Comparison of ENCODE assay signal across 9 mouse cellular contexts in genomic region chr4:33923761-33924233, GRCm38 (mm10). TPM values are rescaled to one million over a fixed set of nuclear protein-coding genes. Genes with fewer than 3 reads are reported as not detected.
DNase-seq lines count a peak whose midpoint lies in the region; ATAC-seq and TF ChIP-seq lines count a peak whose summit lies in the region.
"Had no signal": no experiment of that assay in that cellular context is flagged by ENCODE, and none has a peak within 500 bp of the region (broad histone marks: within the 10 kb centered on the region; RNA-seq: fewer than 3 reads in every experiment).

No protein-coding gene starts in this region.

- H3K9ac ChIP-seq in heart, adult 2 months (ENCODE audit: low read depth, low read length) = no peak overlapping the region
- H3K9ac ChIP-seq in hindbrain, embryonic 13.5 days = peak overlapping the region; percentile 94
- H3K9ac ChIP-seq in liver, embryonic 14.5 days (replicated peaks) = no peak overlapping the region

- H3K27ac ChIP-seq in heart, adult 2 months = no peak overlapping the region
- no peak overlapping the region for H3K27ac ChIP-seq in testis, adult 2 months (ENCODE audit: control insufficient read depth, insufficient read depth, low read depth, low read length)
- peak overlapping the region; percentile 98 for H3K27ac ChIP-seq in hindbrain, embryonic 13.5 days
- H3K27ac ChIP-seq in liver, embryonic 14.5 days = no peak overlapping the region

- no peaks in the 10 kb centered on the region for H3K36me3 ChIP-seq in heart, adult 2 months (ENCODE audit: control insufficient read depth, insufficient read depth, low read length)
- H3K36me3 ChIP-seq in testis, adult 2 months (ENCODE audit: control insufficient read depth, insufficient read depth, low read length) = no peaks in the 10 kb centered on the region
- no peaks in the 10 kb centered on the region for H3K36me3 ChIP-seq in hindbrain, embryonic 13.5 days
- H3K36me3 ChIP-seq in liver, embryonic 14.5 days (replicated peaks; ENCODE audit: control insufficient read depth, insufficient read depth, low read depth) = no peaks in the 10 kb centered on the region

- 1% methylated on average over 53 of the region's 55 CpGs for WGBS in heart, adult 2 months
- WGBS in hindbrain, embryonic 13.5 days = under 1% methylated on average over 49 of the region's 55 CpGs
- under 1% methylated on average over 31 of the region's 55 CpGs for WGBS in liver, embryonic 14.5 days (ENCODE audit: insufficient replicate concordance)

- H3K27me3 ChIP-seq in heart, adult 2 months (ENCODE audit: control insufficient read depth, insufficient read depth, low read length) = peaks cover 19% of the 10 kb centered on the region
- no peaks in the 10 kb centered on the region for H3K27me3 ChIP-seq in testis, adult 2 months (ENCODE audit: control insufficient read depth, insufficient read depth, low read length)
- peaks cover 24% of the 10 kb centered on the region for H3K27me3 ChIP-seq in hindbrain, embryonic 13.5 days
- H3K27me3 ChIP-seq in liver, embryonic 14.5 days (ENCODE audit: control insufficient read depth, insufficient read depth, low read length) = peaks cover 38% of the 10 kb centered on the region

- no peaks in the 10 kb centered on the region for H3K9me3 ChIP-seq in hindbrain, embryonic 13.5 days
- H3K9me3 ChIP-seq in liver, embryonic 14.5 days (ENCODE audit: control insufficient read depth, low read length) = no peaks in the 10 kb centered on the region

- H3K4me1 ChIP-seq in heart, adult 2 months (ENCODE audit: control insufficient read depth, insufficient read depth, low read length) = no peaks in the 10 kb centered on the region
- H3K4me1 ChIP-seq in testis, adult 2 months (ENCODE audit: control insufficient read depth, insufficient read depth, low read length) = peaks cover 12% of the 10 kb centered on the region
- peaks cover 18% of the 10 kb centered on the region for H3K4me1 ChIP-seq in hindbrain, embryonic 13.5 days (replicated peaks)
- no peaks in the 10 kb centered on the region for H3K4me1 ChIP-seq in liver, embryonic 14.5 days (replicated peaks; ENCODE audit: control insufficient read depth in 2 of 2, insufficient read depth in 2 of 2, low read length in 1 of 2)

- H3K4me2 ChIP-seq in hindbrain, embryonic 13.5 days = peak overlapping the region; percentile 84
- peak overlapping the region; percentile 57 for H3K4me2 ChIP-seq in liver, embryonic 14.5 days (ENCODE audit: low read depth)

- peak; percentile 71 for ATAC-seq in hindbrain, embryonic 13.5 days (ENCODE audit: low FRiP score)
- no peak for ATAC-seq in liver, embryonic 14.5 days (ENCODE audit: insufficient read depth)

- DNase-seq in heart, adult 2 months = no peak
- no peak for DNase-seq in heart, postnatal 36 days
- no peak for DNase-seq in testis, postnatal 14 days (ENCODE audit: low spot score)
- no peak for DNase-seq in liver, embryonic 14.5 days (ENCODE audit: low read depth in 3 of 3, low spot score in 3 of 3)
- peak; percentile 70 for DNase-seq in right cerebral cortex, postnatal 4 days
- DNase-seq in T-cell, adult 2 months (ENCODE audit: low spot score) = no peak

- TF ChIP-seq POLR2A in heart, adult 2 months (IDR thresholded peaks at IDR 0.05; ENCODE audit: insufficient read depth, low read depth, low read length) = no peak
- TF ChIP-seq POLR2A in testis, adult 2 months (IDR thresholded peaks at IDR 0.05; ENCODE audit: control insufficient read depth, low read depth, low read length) = no peak

- TF ChIP-seq EP300 in heart, adult 2 months (IDR thresholded peaks at IDR 0.05; ENCODE audit: insufficient read depth, low read depth, low read length) = no peak
- TF ChIP-seq EP300 in liver, embryonic 14.5 days (IDR thresholded peaks at IDR 0.05; ENCODE audit: low read depth) = no peak

- intact Hi-C loops in heart, adult 2 months (cut with DNase I) = no loop called here
- intact Hi-C loops in heart, postnatal 36 days (cut with DNase I) = no loop called here

- H3K79me2 ChIP-seq in heart, adult 2 months (replicated peaks; ENCODE audit: control insufficient read depth, insufficient read depth, low read length) = no peaks in the 10 kb centered on the region

- TF ChIP-seq CTCF in heart, adult 2 months (IDR thresholded peaks at IDR 0.05) = no peak
- TF ChIP-seq CTCF in testis, adult 2 months (IDR thresholded peaks at IDR 0.05; ENCODE audit: control insufficient read depth, insufficient read depth, insufficient replicate concordance, low read depth, low read length) = no peak
- no peak for TF ChIP-seq CTCF in liver, embryonic 14.5 days (IDR thresholded peaks at IDR 0.05; ENCODE audit: low read depth)

- H3K4me3 ChIP-seq in heart, adult 2 months = peak overlapping the region; percentile 42
- peak overlapping the region; percentile 84 for H3K4me3 ChIP-seq in testis, adult 2 months (ENCODE audit: control insufficient read depth, low read depth, low read length)
- H3K4me3 ChIP-seq in hindbrain, embryonic 13.5 days = peak overlapping the region; percentile 64
- H3K4me3 ChIP-seq in liver, embryonic 14.5 days (ENCODE audit: insufficient read depth in 1 of 2, low read depth in 2 of 2, low read length in 2 of 2) = peak overlapping the region; percentile 37; a peak in 3 of 4 replicates

RNA-seq across cellular contexts. Expression of gene Cnr1, which starts 0.6 kb away (rescaled TPM):
- under 1 TPM; 0.05 to 0.09 TPM for total RNA-seq in heart, adult 2 months (2021)
- polyA plus RNA-seq in heart, adult 2 months (2012; rRNA removed) = 0.12 TPM in 2 replicates
- under 1 TPM; 0.08 to 0.14 TPM for total RNA-seq in heart, postnatal 36 days (2021)
- polyA plus RNA-seq in testis, adult 2 months (2012; rRNA removed) = 1.6 TPM in 2 replicates
- 56.2 and 57.7 TPM in 2 replicates for polyA plus RNA-seq in hindbrain, embryonic 13.5 days (2015; fragmentation: Nextera tagmentation; extraction: Ambion mirVana)
- 0.06 and 0.17 TPM in 2 replicates for polyA plus RNA-seq in liver, embryonic 14.5 days (2012; rRNA removed)
- polyA plus RNA-seq in liver, embryonic 14.5 days (2014; fragmentation: Nextera tagmentation; extraction: Ambion mirVana) = 0.04 and 0.10 TPM in 2 replicates
- total RNA-seq: MEL had no signal

Comparison
In these comparisons a context has a peak if more than half of its experiments do, and no peak if none do; other contexts are left out.
1. RNA of gene Cnr1, which starts 0.6 kb away (polyA plus RNA-seq): 56.2 to 57.7 TPM in hindbrain, embryonic 13.5 days; 1.6 TPM in testis, adult 2 months, 0.12 TPM in heart, adult 2 months and 0.04 to 0.17 TPM in liver, embryonic 14.5 days; every median in the first group is over 10 times any median in the second.
2. Peak in every context shown above with its lines, with median percentiles within 50 percentile points of each other: H3K4me3 ChIP-seq.